Mouse (Mus musculus) cerebellum, adult 18-20 months (tissue): Measurements from ENCODE around the gene Wdr20.
"Not testable (repeated sequence)": the region's sequence is repeated elsewhere in the genome, so short reads cannot be mapped to it uniquely, and the experiment has no call there.

Source experiments
- DNase-seq, 2 experiments: peaks; one replicate each; pipeline ENCODE4 v3.0.0; 2021

The Wdr20 gene

DNA sequence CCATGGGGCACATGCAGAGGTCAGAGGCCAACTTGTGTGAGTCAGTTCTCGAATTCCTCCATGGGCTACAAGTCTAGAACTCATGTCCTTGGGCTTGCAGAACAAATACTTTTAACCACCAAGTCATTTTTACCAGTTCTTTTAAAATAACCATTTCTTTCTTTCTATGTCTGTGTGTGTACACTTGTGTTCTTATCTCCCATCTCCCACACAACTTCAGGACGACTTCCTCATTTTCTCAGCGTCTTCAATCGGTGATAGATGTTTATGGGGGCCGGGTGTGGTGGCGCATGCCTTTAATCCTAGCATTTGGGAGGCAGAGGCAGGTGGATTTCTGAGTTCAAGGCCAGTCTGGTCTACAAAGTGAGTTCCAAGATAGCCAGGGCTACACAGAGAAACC lies 23.5 kb upstream of the Wdr20 start:
- no peak for DNase-seq

- no peak for DNase-seq
Observed at GRCm38 (mm10) chr12:110716004-110716403, 21.7 kb upstream of the Wdr20 start.

- no peak for DNase-seq
Observed at GRCm38 (mm10) chr12:110725051-110725450, 12.7 kb upstream of the Wdr20 start.

DNA sequence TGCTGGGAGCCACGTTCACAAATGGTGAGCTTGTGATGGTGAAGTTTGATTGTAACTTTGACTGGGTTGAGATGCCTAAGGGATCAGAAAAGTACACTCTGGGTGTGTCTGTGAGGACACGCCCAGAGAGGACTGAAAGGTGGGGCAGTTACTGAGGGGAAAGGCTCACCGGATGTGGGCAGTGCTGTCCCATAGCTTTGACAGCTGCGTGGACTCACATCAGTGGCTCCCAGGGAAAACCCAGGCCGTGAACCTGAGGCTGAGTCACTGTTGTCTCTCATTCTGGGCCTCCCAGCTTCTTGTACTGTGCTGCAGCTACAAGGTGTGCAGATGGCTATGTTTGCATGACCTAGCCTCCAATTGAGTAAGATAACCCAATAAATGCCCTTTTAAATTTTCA lies 12.3 kb upstream of the Wdr20 start:
- DNase-seq: no peak

DNA sequence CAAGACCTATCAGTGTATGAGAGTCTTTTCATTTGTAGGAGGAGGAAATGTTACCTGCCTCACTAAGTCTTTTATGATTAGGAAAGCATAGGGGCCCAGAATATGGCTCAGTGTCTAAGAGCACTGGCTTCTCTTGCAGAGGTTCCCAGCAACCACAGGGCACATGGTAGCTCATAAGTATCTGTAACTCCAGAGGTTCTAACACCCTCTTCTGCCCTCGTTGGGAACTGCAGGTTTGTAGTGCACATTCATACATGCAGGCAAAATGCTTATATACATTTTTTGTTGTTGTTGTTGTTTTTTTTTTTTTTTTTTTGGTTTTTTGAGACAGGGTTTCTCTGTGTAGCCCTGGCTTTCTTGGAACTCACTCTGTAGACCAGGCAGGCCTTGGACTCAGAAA lies 11.3 kb upstream of the Wdr20 start:
- DNase-seq: no peak

- not testable (repeated sequence) for DNase-seq
Observed at GRCm38 (mm10) chr12:110733254-110733653, 4.5 kb upstream of the Wdr20 start.

GRCm38 (mm10) chr12:110736641-110737040 lies 1.1 kb upstream of the Wdr20 start:
- DNase-seq: no peak

GRCm38 (mm10) chr12:110738158-110738921 lies 596 bp downstream of the Wdr20 start:
- DNase-seq: peak in 1 of 2 experiments; percentile 43

DNA sequence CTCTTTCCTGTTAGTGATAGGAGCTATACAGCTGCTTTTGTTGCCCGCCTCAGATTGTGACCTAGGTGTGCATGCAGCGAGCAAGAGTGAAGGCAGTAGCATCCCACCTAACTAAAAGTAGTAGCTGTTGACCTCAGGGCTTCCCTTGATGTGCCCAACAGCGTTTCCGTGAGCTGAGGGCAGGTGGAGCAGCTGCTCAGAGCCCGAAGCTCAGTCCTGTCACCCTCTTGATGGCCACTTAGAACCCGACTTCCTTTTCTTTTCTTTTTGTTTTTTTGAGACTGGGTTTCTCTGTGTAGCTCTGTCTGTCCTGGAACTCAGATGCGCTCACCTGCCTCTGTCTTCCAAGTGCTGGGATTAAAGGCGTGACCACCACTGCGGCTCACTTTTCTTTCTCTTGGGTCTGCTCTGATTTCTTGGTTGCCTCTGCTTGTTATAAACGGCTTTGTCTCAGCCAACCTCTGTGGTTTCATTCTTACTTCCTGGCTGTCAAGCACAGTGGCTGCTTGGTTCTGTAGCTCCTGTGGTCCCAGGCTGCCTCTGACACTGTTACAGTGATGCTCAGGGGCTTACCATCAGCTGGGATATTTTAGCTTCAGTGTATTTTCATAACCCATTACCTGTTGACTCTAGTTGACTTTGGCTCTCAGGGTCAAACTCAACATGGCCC lies 13.2 kb downstream of the Wdr20 start:
- DNase-seq: no peak

GRCm38 (mm10) chr12:110752703-110753102 lies 15.0 kb downstream of the Wdr20 start:
- DNase-seq: no peak

DNA sequence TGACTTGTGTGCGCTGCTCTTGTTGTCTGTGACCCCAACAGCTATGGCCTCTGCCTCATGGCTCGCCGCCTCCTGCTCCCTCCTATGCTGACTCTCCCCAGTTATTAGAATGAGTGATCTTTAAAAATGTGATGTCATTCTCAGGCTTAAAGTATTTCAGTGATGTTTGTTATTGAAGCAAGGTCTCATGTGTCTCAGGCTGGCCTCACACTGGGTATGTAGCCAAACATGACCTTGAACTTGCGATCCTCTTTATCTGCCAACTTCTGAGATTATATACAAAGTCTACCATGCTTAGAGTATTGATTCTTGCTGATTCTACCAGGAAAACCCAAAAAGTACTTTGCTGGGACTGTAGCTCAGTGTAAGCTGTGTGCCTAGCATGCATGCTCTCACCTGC lies 16.2 kb downstream of the Wdr20 start:
- no peak for DNase-seq

- no peak for DNase-seq
Observed at GRCm38 (mm10) chr12:110757161-110757560, 19.4 kb downstream of the Wdr20 start.

- DNase-seq: no peak
Observed at GRCm38 (mm10) chr12:110758932-110759331, 21.2 kb downstream of the Wdr20 start.

DNA sequence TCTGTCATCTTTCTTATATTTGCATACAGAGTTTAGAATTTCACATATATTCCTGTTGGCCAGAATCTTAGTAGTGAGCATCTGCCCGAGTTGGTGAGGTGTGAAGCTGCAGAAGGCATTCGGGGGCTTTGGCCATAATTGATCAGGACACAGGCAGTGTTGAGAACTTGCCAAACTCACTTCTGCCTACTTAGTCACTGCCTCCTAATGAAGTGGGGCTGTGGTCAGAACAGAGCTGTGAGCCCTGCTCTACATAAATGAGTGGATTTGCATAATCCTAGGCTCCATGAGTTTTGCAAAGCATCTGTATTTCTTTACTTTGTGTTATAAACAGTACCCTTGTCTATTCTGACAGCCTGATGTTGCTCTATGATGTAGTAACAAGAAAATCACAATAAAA lies 24.6 kb downstream of the Wdr20 start:
- DNase-seq: no peak

- no peak for DNase-seq
Observed at GRCm38 (mm10) chr12:110764531-110764930, 26.8 kb downstream of the Wdr20 start.

- no peak for DNase-seq
Observed at GRCm38 (mm10) chr12:110768562-110768961, 30.8 kb downstream of the Wdr20 start.

GRCm38 (mm10) chr12:110769660-110770297 lies 32.0 kb downstream of the Wdr20 start:
- no peak for DNase-seq

DNA sequence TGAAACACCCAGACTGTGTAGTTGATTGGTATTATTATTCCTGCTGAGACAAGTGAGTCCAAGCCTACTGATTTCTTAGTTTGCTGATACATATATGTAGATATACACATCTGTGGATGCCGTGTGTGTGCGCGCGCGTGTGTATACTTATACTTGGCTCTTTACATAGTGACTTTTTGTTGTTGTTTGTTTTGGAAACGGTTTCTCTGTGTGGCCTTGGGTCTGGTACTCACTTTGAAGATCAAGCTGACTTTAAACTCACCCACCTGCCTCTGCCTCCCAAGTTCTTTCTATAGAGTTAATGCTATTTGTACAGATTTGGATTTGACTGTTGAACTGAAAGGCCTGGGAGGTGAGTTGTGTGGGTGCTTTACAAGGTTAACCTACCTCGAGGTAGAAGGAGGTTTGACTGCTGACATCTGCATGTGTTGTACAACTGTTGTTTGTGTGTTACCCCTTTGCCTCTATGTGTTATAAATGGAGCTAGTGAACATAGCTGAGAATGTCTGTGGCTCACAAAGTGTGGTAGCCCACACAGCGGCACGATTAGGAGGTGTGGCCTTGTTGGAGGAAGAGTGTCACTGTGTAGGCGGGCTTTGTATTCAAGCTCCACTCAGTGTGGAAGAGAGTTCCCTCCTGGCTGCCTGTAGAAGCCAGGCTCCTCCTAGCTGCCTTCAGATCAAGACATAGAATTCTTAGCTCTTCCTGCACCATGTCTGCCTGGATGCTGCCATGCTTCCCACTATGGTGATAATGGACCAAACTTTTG lies 32.9 kb downstream of the Wdr20 start:
- no peak for DNase-seq

DNA sequence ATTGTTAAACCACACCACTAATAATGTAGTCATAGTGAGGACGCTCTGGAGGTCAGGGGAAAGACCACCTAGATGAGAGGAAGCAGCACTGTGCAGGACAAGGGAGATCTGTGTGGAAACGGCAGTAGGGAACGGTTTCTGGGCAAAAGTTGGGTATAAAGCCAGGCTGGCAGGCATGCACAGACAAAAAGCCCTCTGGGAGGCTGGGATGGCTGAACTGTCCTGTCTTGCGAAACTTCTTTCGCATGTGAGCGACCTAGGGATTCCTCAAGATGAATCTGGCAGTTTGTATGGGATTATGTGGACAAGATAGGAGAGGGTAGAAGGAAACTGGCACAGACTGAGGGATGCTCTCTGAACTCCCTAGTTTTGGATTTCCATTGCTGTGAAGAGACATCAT lies 34.2 kb downstream of the Wdr20 start:
- DNase-seq: no peak

DNA sequence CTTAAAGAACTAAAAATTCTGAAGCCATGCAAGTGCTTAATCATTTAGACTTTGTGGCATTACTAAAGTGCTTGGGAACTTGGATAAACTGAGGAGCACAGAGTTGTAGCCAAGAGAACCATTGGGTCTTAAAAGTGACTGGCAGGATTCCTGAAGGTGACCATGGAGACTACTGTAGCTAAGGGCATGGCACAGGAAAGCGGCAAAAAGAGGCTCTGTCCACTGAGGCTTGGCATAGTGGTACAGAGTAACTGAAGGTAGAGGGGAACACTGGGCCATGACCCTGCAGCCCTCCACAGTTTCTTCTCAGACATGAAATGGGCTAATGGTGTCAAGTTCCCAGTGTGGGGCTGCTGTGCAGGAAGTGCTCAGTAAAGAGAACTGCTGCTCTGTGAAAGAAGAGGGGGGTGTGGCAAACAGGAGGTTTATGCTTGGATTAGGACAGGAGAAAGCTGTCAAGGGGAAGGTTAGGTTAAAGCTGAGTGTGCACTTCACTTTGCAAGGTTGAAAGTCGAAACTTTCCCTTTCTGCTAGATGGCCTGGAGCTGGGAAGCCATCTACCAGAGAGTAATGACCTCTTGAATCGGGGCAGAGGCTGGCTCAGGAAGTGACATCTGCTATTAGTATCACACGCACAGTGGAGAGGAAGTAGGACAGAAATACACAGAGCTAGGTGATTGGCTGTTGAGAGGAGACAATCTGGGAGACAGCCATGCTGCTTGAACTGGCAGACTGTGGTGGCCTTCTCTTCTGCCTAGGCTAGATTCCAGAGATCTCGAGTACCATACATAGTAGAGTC lies 38.1 kb downstream of the Wdr20 start:
- no peak for DNase-seq

DNA sequence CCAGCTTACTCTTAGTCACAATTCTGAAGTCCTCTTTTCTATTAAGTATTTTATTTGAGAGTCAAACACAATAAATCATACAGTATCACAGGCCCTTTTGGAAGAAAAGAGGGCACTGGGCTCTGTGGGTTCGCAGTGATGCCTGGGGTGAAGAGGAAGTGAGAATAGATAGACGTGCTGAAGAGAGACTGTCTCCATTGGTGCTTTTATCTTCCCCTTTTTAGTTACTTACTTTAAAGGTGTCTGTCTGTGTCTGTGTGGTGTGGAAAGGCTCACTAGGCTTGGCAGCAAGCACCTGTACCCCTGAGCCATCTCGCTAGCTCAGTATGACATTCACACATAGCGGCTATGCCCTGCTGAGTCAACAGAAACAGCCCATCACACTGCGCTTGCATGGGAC lies 40.1 kb downstream of the Wdr20 start:
- no peak for DNase-seq

GRCm38 (mm10) chr12:110779296-110779695 lies 41.6 kb downstream of the Wdr20 start:
- DNase-seq: no peak
